Mouse (Mus musculus): ENCODE measurements at regions not wholly inside any gene's neighbourhood (a gene's known extent, or its start where the extent isn't known, plus 50 kb on each side); places are given as distances from the start of the nearest gene placed in this dataset.

DNA sequence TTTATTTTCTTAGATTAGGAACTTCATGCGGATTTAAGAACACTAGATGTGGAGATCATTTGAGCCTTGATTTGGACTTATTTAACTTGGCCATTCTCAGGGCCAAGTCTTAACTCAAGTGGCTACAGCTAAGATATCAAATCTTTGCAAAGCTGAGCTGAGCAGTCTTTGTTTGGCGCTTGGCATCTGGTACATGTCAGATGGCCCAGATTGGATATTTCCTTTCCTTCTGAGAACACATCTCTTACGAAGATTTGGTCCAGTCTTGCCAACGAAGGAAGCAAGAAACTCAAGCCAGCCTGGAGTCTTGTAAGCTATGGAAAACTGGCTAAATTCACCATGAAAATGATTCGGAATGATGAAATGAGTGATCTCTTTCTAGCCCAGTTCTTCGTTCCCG lies 59.1 kb upstream of the Cdc42ep3 start:
- H3K9me3 ChIP-seq: no peaks in the 10 kb centered on the region
- WGBS: 95% methylated on average over 7 of the region's 7 CpGs
- no peak for ATAC-seq (ENCODE audit: low FRiP score, low read depth)

DNA sequence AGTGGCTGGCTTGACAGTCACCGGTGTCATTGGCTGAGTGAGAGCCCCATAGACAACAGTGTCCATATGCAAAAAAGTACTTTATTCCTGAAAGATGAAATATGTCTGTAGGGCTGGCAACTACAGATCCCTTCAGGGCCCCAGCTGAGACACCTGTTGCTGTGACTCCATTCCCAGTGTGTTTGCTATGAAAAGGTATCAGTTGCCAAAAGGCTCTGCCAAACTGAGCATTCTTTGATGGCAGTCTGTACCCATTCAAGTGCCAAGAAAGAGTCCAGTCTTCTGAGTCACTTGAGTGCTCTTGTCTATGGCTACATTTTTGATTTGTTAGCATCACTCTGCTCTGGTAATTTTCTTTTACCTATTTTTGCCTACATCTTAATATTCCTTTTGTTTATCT lies 63.1 kb upstream of the Cdc42ep3 start:
- 92% methylated on average over 1 of the region's 1 CpGs for WGBS
- H3K9me3 ChIP-seq: no peaks in the 10 kb centered on the region
- H3K4me2 ChIP-seq (replicated peaks): no peak overlapping the region
- no peaks in the 10 kb centered on the region for H3K27me3 ChIP-seq (replicated peaks)
- H3K4me1 ChIP-seq: no peaks in the 10 kb centered on the region
- no peak for ATAC-seq (ENCODE audit: low FRiP score, low read depth)
- H3K9ac ChIP-seq: no peak overlapping the region
- H3K4me3 ChIP-seq: no peak overlapping the region
- no peak overlapping the region for H3K27ac ChIP-seq
- H3K36me3 ChIP-seq: no peaks in the 10 kb centered on the region

More for the DNA sequence above, 59.1 kb upstream of the Cdc42ep3 start:
- H3K9ac ChIP-seq: no peak overlapping the region
- H3K4me2 ChIP-seq (replicated peaks): no peak overlapping the region
- no peaks in the 10 kb centered on the region for H3K27me3 ChIP-seq (replicated peaks)
- H3K36me3 ChIP-seq: no peaks in the 10 kb centered on the region
- no peak overlapping the region for H3K4me3 ChIP-seq
- no peaks in the 10 kb centered on the region for H3K4me1 ChIP-seq
- no peak overlapping the region for H3K27ac ChIP-seq

DNA sequence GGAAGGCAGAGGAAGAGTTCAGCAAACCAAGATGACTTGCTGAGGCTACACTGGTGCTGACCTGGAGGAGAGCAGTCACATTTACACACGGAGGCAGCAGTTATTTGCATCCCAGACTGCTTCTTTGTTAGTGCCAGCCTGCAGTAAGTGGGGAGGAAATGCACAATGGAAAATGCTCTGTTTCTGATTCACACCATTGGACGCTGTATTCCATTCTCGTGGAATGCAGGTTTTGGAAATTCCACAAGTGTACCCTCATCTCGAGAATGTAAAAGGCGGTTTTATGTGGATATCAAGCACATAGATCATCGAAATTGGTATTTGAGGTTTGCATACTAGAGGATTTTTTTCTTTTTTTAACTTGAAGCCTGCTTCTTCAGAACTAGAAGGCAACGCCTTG lies 66.7 kb upstream of the Cdc42ep3 start:
- WGBS: 77% methylated on average over 7 of the region's 7 CpGs
- Histone ChIP-seq H3K36me3 (no peaks in the 10 kb centered on the region), H3K27ac (no peak overlapping the region), H3K4me1 (no peaks in the 10 kb centered on the region), H3K9ac (no peak overlapping the region), H3K4me3 (no peak overlapping the region), H3K4me2 (replicated peaks) (no peak overlapping the region), H3K27me3 (replicated peaks) (no peaks in the 10 kb centered on the region), H3K9me3 (no peaks in the 10 kb centered on the region)
- ATAC-seq (ENCODE audit: low FRiP score, low read depth): no peak

DNA sequence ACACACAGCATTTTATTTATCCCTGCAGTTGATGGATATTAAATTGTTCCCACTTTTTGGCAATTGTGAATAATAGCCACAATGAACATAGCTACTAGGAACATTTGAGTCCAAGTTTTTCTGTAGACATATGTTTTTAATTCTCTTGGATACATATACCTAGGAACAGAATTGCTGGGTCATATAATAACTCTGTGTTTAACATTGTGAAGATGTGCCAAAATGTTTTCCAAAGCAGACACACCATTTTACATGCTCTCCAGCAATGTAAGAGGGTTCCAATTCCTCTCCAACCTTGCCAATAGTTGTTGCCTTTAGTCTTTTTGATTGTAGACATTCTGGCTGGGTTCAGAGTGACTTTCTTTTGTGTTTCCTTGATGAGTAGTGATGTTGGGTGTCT lies 84.3 kb upstream of the Cdc42ep3 start:
- no peak for ATAC-seq (ENCODE audit: low FRiP score, low read depth)
- Histone ChIP-seq H3K27me3 (replicated peaks) (no peaks in the 10 kb centered on the region), H3K4me2 (replicated peaks) (no peak overlapping the region)

DNA sequence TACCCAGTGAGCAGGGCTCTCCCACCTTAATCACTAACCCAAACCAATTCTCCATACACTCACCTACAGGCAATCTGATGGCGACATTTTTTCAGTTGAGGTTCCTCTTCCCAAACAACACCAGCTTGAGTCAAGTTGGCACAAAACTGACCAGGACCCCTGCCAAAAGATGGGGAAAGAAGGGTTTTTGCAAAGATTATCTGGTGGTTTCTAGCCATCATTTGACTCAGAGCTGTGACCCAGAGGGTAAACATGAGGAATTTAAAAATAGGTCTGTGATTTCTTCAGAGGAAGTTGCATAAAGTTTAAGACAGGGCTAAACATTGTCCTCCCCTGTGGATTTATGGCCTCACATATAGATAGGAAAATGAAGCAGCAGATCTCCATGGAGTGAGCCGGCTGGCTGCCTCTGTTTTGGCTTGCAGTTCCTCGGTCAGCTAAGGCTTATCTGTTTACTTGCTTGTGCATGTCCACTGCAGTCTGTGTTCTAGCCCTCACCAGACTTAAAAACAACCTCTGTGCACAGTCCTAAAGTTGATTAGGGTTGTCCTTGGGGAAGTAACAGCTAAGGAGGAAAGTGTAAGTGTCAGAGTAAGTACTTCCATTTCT lies 87.7 kb upstream of the Cdc42ep3 start:
- Histone ChIP-seq H3K9ac (no peak overlapping the region), H3K9me3 (no peaks in the 10 kb centered on the region), H3K36me3 (no peaks in the 10 kb centered on the region), H3K27me3 (replicated peaks) (no peaks in the 10 kb centered on the region), H3K4me3 (no peak overlapping the region), H3K4me2 (replicated peaks) (no peak overlapping the region), H3K4me1 (no peaks in the 10 kb centered on the region), H3K27ac (no peak overlapping the region)
- 90% methylated on average over 3 of the region's 3 CpGs for WGBS
- no peak for ATAC-seq (ENCODE audit: low FRiP score, low read depth)

More for the DNA sequence above, 84.3 kb upstream of the Cdc42ep3 start:
- H3K36me3 ChIP-seq: no peaks in the 10 kb centered on the region
- H3K9me3 ChIP-seq: no peaks in the 10 kb centered on the region
- H3K27ac ChIP-seq: no peak overlapping the region
- no peak overlapping the region for H3K4me3 ChIP-seq
- H3K4me1 ChIP-seq: no peaks in the 10 kb centered on the region
- no peak overlapping the region for H3K9ac ChIP-seq

DNA sequence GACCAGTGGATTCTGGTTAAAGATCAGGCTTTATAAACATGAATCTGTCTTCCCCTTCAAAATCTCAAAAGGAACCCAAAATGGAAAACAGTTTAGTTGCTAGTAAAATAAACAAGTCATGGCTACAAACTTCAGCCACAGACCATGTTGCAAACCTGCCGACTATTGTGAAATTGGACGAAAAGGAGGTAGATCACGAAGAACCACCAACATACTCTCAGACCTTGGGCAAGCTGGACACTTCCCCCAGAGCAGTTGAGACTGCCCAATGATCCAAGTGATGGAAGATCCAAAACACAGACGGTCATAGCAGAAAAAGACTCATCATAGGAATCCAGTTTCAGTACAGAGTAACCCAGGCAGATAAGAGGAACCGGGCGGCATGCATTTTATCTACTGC lies 92.3 kb upstream of the Cdc42ep3 start:
- no peaks in the 10 kb centered on the region for H3K36me3 ChIP-seq
- H3K27ac ChIP-seq: no peak overlapping the region
- WGBS: 93% methylated on average over 6 of the region's 6 CpGs
- no peak overlapping the region for H3K9ac ChIP-seq
- no peaks in the 10 kb centered on the region for H3K9me3 ChIP-seq
- no peaks in the 10 kb centered on the region for H3K4me1 ChIP-seq
- no peaks in the 10 kb centered on the region for H3K27me3 ChIP-seq (replicated peaks)
- no peak overlapping the region for H3K4me3 ChIP-seq
- ATAC-seq (ENCODE audit: low FRiP score, low read depth): no peak
- H3K4me2 ChIP-seq (replicated peaks): no peak overlapping the region

DNA sequence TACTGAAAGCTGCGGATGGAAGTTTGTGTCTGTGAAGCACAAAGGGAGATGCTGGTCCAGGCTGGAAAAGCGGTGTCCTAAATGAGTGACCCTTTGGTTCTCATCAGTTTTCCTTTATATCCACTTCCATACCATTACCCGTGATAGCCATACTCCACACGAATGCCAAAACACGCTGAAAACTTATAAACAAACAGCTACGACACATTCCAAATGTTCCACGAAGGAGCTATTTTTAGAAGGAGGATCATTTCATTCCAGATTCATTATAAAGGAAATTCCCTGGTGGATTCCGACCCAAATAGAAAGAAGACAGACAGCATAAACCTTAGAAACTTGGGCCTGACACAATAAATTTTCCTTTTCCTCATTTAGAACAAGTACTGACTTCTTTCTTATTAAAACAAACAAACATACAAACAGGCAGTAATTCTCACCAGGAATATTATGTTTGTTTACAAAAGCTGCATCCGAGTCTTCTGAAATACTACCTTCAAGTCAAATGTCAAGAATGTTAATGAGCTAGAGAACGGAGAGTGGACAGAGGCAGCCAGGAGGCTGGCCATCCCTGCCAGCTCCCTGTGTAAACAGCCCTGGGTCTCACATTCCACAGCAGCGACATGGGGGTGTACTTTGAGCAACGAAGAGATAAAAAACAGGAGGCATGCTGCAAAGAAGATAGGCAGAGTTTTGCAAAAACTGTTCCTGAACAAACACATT lies 96.4 kb upstream of the Cdc42ep3 start:
- ATAC-seq (ENCODE audit: low FRiP score, low read depth): no peak
- Histone ChIP-seq H3K4me1 (no peaks in the 10 kb centered on the region), H3K4me2 (replicated peaks) (no peak overlapping the region), H3K4me3 (no peak overlapping the region), H3K9ac (no peak overlapping the region), H3K36me3 (no peaks in the 10 kb centered on the region), H3K27me3 (replicated peaks) (no peaks in the 10 kb centered on the region), H3K27ac (no peak overlapping the region), H3K9me3 (no peaks in the 10 kb centered on the region)
- 45% methylated on average over 12 of the region's 12 CpGs for WGBS

DNA sequence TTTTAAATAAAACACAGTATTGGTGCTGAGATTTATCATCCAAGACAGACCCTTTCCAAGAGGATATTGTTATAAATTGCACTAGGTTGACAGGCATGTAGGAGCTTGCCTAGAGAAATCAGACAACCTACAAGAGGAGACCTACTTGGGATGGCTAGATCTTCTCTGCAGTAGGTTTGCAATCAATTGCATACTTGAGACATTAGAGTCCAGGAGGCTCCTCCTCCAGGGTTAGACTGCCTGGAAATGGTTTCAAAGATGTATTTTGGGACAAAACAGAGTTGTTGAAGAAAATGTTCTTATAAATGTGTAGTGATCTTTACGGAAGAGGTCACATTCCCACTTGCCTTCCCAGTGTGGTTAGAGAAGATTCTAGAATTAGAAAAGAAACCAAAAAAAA lies 98.9 kb upstream of the Cdc42ep3 start:
- no peak overlapping the region for H3K4me2 ChIP-seq (replicated peaks)
- no peaks in the 10 kb centered on the region for H3K4me1 ChIP-seq
- no peak for ATAC-seq (ENCODE audit: low FRiP score, low read depth)
- no peak overlapping the region for H3K27ac ChIP-seq
- no peaks in the 10 kb centered on the region for H3K9me3 ChIP-seq
- 94% methylated on average over 1 of the region's 1 CpGs for WGBS
- H3K36me3 ChIP-seq: no peaks in the 10 kb centered on the region
- no peaks in the 10 kb centered on the region for H3K27me3 ChIP-seq (replicated peaks)
- no peak overlapping the region for H3K9ac ChIP-seq
- no peak overlapping the region for H3K4me3 ChIP-seq

DNA sequence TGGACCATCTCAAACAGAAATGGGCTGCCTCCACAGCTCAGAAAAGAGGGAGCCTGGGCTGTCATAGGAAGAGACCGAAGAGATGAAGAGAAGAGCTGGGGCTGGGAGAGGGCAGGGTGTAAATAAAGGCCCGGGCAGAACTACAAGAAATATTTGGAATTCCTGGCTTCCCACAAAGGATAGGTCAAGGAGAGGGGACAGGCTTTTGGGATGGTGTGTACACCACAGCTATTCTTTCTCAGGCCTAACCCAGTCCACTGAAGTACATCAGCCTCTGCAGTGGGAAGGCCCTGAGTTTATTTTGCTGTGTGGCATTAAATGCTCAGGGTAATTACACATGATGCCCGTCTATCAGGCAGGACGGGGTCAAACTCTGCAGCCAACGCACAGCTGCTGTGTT lies 99.6 kb upstream of the Cdc42ep3 start:
- Histone ChIP-seq H3K9ac (no peak overlapping the region), H3K4me2 (replicated peaks) (no peak overlapping the region), H3K27ac (no peak overlapping the region), H3K9me3 (no peaks in the 10 kb centered on the region), H3K27me3 (replicated peaks) (no peaks in the 10 kb centered on the region), H3K4me1 (no peaks in the 10 kb centered on the region), H3K4me3 (no peak overlapping the region), H3K36me3 (no peaks in the 10 kb centered on the region)
- no peak for ATAC-seq (ENCODE audit: low FRiP score, low read depth)
- 33% methylated on average over 5 of the region's 5 CpGs for WGBS

DNA sequence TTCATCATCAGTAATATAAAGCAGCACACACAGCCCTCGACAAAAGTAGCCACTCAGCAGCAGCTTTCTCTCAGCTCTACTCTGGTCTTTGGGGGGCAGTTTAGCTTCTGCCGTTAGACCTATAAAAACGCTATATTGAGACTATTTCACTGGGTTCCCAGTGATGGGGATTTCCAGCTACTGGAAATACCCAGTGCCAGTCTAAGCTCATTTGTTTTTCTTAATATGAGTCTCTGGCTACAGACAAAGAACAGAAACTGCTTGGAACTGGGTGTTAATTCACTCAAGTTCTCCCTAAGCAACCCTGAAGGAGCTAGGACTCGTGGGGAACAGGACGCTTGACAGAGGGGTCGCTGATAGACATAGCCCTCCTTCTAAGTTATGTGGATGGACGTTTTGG lies 100.3 kb upstream of the Cdc42ep3 start:
- Histone ChIP-seq H3K4me3 (no peak overlapping the region), H3K4me1 (no peaks in the 10 kb centered on the region), H3K36me3 (no peaks in the 10 kb centered on the region), H3K4me2 (replicated peaks) (no peak overlapping the region), H3K27me3 (replicated peaks) (no peaks in the 10 kb centered on the region), H3K9me3 (no peaks in the 10 kb centered on the region), H3K9ac (no peak overlapping the region), H3K27ac (no peak overlapping the region)
- 68% methylated on average over 7 of the region's 7 CpGs for WGBS
- no peak for ATAC-seq (ENCODE audit: low FRiP score, low read depth)

DNA sequence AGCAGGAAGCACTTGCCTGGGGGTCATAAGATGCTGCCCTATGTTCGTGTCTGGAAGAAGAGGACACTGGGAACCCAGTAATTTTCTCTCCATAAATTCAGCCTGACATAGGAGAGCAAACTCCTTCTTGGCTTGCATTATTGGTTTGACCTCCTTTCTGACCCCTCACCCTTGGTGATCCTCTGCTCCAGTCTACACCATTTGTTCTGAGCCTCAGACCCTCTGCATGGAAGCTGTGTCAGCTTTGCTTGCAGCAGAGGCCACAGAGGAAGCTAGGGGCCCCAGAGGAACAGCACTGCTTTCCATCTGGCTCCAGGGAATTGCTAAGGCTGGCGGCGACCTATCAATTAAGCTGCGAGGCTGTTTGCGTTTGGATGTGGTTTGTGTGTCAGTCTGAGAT lies 102.7 kb upstream of the Cdc42ep3 start:
- H3K9me3 ChIP-seq: no peaks in the 10 kb centered on the region
- no peak overlapping the region for H3K4me2 ChIP-seq (replicated peaks)
- 35% methylated on average over 5 of the region's 5 CpGs for WGBS
- no peak for ATAC-seq (ENCODE audit: low FRiP score, low read depth)
- no peak overlapping the region for H3K27ac ChIP-seq
- H3K4me3 ChIP-seq: no peak overlapping the region
- no peaks in the 10 kb centered on the region for H3K36me3 ChIP-seq
- H3K4me1 ChIP-seq: no peaks in the 10 kb centered on the region
- no peak overlapping the region for H3K9ac ChIP-seq
- H3K27me3 ChIP-seq (replicated peaks): no peaks in the 10 kb centered on the region

DNA sequence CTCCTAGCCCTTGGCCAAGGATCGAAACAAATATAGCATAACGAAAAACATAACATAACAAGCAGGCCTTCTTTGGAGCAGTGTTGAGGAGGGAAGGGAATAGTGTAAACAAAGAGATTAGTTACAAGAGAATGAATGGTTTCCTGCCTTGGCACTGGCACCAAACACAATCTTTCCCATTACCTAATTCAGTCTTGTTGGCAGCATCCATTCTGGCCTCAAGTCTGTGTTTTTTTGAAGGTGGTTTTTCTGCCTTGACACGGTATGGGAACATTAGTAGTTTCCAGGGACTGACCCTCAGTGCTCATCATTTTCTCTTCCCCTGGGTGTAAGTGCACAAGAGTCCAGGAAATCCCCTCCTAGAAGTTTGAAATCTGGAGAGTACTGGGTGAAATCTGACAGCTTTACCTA lies 106.8 kb upstream of the Cdc42ep3 start:
- Histone ChIP-seq H3K9ac (no peak overlapping the region), H3K27me3 (replicated peaks) (no peaks in the 10 kb centered on the region), H3K36me3 (no peaks in the 10 kb centered on the region), H3K4me2 (replicated peaks) (no peak overlapping the region), H3K9me3 (no peaks in the 10 kb centered on the region), H3K27ac (no peak overlapping the region), H3K4me1 (no peaks in the 10 kb centered on the region), H3K4me3 (no peak overlapping the region)
- 81% methylated on average over 3 of the region's 3 CpGs for WGBS
- ATAC-seq (ENCODE audit: low FRiP score, low read depth): no peak

DNA sequence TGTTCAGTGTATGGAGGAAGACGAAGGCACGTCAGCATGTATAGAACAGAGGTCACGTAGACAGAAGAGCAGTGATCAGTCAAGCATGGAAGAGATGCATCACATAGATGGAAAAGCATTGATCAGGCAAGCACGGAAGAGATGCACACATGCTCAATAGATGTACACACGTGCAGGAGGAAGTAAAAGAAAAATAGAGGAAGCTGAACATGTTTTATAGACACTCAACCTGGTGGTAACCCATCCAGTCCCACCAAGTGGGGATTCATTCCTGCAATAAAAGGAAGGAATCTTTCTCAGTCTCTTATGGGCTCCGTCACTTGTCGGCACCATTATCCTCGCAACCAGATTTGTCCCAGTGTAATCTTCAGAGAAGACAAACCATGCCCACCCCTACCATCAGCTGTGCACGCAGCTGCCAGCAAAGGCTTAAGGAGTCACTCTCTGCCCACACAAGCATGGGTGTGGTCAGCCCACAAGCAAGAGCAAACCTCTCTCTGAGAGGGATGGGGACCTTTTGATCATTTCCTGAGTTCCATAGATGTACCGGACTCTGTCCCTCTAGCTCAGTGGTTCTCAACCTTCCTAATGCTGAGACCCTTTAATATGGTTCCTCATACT lies 108.3 kb upstream of the Cdc42ep3 start:
- H3K36me3 ChIP-seq: no peaks in the 10 kb centered on the region
- H3K27me3 ChIP-seq (replicated peaks): no peaks in the 10 kb centered on the region
- no peak overlapping the region for H3K4me3 ChIP-seq
- H3K9me3 ChIP-seq: no peaks in the 10 kb centered on the region
- no peak for ATAC-seq (ENCODE audit: low FRiP score, low read depth)
- H3K4me1 ChIP-seq: no peaks in the 10 kb centered on the region
- H3K9ac ChIP-seq: no peak overlapping the region
- 91% methylated on average over 10 of the region's 10 CpGs for WGBS
- H3K27ac ChIP-seq: no peak overlapping the region
- no peak overlapping the region for H3K4me2 ChIP-seq (replicated peaks)
